Mouse (Mus musculus) liver (tissue): ENCODE results near the gene Scube3.

Experiments
- DNase-seq: peaks from one replicate; pipeline ENCODE4 v3.0.0-alpha.2; 2020; ENCODE audit warnings: mixed read lengths

Scube3 gene

GRCm38 (mm10) chr17:28141771-28142699, at the start of gene Scube3:
Scube3 (plus strand) TSS chr17:28142141.
- peak; percentile 35 for DNase-seq

- no peak for DNase-seq
These were observed 49.6 kb upstream of the Scube3 start for GRCm38 (mm10) chr17:28092297-28092696.

GRCm38 (mm10) chr17:28093837-28094236, 48.1 kb upstream of the Scube3 start:
- DNase-seq: no peak

GRCm38 (mm10) chr17:28096418-28096817, 45.5 kb upstream of the Scube3 start:
- DNase-seq: no peak

GRCm38 (mm10) chr17:28097308-28097707, 44.6 kb upstream of the Scube3 start:
- DNase-seq: no peak

- no peak for DNase-seq
These were observed 42.9 kb upstream of the Scube3 start for GRCm38 (mm10) chr17:28099086-28099485.

GRCm38 (mm10) chr17:28100669-28101068, 41.3 kb upstream of the Scube3 start:
- no peak for DNase-seq

GRCm38 (mm10) chr17:28101284-28101887, 40.6 kb upstream of the Scube3 start:
- DNase-seq: no peak

- no peak for DNase-seq
These were observed 40.0 kb upstream of the Scube3 start for GRCm38 (mm10) chr17:28101902-28102319.

- DNase-seq: no peak
These were observed 37.5 kb upstream of the Scube3 start for GRCm38 (mm10) chr17:28104416-28104815.

- peak; percentile 34 for DNase-seq
These were observed 35.6 kb upstream of the Scube3 start for GRCm38 (mm10) chr17:28106352-28106751.

GRCm38 (mm10) chr17:28107275-28107674, 34.7 kb upstream of the Scube3 start:
- no peak for DNase-seq

GRCm38 (mm10) chr17:28112266-28112665, 29.7 kb upstream of the Scube3 start:
- no peak for DNase-seq

GRCm38 (mm10) chr17:28116335-28116734, 25.6 kb upstream of the Scube3 start:
- DNase-seq: no peak

GRCm38 (mm10) chr17:28117451-28118209, 24.3 kb upstream of the Scube3 start:
- no peak for DNase-seq

- DNase-seq: no peak
These were observed 21.5 kb upstream of the Scube3 start for GRCm38 (mm10) chr17:28120460-28120859.

- DNase-seq: no peak
These were observed 19.0 kb upstream of the Scube3 start for GRCm38 (mm10) chr17:28122949-28123348.

GRCm38 (mm10) chr17:28123627-28124026, 18.3 kb upstream of the Scube3 start:
- no peak for DNase-seq

- no peak for DNase-seq
These were observed 17.6 kb upstream of the Scube3 start for GRCm38 (mm10) chr17:28124368-28124767.

- DNase-seq: no peak
These were observed 12.1 kb upstream of the Scube3 start for GRCm38 (mm10) chr17:28129796-28130195.

GRCm38 (mm10) chr17:28130391-28131125, 11.4 kb upstream of the Scube3 start:
- DNase-seq: no peak

- DNase-seq: no peak
These were observed 10.8 kb upstream of the Scube3 start for GRCm38 (mm10) chr17:28131156-28131555.

GRCm38 (mm10) chr17:28133193-28133592, 8.7 kb upstream of the Scube3 start:
- DNase-seq: peak; percentile 54
